Mouse (Mus musculus): Measurements from ENCODE around the gene Hils1.

Gene Hils1

DNA sequence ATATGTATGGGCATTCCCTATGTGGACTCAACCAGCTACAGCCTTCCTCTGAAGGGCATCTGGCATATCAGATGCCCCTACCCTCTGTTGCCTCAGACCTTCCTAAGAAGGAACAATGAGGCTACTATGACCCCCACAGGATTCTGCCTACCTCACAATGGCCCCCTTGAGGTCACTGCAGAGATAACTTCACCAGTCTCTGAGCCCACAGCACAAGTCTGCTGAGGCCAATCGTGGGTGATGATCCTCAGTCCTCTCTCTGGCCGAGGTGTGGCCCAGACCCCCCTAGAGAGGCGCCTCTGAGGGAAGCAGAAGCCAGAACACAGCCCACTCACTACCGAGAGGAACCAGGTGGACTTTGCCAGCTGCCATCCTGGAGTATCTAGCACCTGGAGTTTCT is at the start of gene Hils1:
Gene Hils1 (plus strand): TSS at position 175 of the 400 bp plus-strand sequence.
- no peak for DNase-seq

DNA sequence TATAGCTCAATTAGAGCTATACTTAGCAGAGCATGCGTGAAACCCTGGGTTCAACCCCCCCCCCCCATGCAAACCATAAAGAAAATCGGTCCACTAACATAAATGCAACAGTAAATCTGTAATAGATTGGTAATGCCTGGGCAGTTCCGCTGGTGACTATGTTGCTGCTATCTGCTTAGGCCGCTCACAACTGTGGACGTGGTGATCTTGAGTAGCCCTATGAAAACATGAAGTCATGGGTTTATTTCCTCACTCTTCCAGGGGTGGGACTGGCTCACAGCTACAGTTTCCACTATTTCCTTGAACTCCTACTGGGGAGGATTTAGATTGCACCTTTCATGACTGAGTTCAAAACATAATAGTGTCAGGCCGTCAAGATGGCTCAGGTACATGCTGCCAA is 49.7 kb upstream of the Hils1 start:
- no peak for DNase-seq

DNA sequence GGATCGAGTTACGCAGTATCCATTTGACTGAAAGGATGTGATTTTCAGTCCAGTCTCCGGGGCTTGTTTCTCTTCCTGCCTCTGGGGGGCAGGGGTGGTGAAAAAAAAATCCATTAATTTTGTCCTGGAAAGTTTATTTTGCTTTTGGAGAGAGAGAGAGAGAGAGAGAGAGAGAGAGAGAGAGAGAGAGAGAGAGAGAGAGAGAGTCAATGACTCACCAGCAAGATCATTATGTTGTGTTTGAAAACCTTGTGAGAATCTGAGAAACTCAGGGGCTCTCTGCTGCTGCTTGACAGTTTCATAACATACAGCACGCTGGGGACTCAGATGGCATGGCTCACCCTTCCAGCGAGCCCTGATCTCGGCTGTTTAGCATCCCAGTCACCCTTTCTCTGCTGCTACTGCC is 46.4 kb upstream of the Hils1 start:
- DNase-seq: no peak

DNA sequence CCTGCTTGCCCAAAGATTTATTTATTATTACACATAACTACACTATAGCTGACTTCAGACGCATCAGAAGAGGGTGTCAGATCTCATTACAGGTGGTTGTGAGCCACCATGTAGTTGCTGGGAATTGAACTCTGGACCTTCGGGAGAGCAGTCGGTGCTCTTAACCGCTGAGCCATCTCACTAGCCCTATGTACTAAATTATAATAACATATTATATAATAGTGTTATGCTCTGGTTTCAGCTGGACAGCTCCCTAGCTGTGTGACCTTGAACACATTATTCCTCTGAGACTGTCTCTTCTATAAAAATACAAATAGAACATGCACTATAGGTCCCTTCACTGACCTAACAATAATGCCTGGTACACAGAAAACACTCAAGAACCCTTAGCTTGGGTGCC is 42.4 kb upstream of the Hils1 start:
- no peak for DNase-seq

DNA sequence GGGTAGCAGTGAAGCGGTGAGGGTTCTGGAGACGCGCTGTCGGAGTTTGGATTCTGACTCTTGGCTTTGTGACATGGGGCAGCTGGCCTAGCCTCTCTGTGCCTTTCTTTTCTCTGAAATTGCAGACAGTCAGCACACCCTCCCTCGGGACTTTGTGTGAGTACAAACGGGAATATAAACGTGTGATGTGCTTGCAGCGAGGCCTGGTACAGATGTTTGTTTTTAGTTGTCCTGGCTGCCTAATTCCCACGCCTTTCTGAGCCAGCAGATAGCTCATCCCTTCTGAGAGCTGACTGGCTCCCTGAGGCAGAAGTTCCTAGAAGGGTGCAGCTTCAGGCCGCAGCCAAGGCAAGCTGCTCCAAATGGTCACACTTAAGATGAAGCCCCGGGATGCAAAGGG is 41.0 kb upstream of the Hils1 start:
- no peak for DNase-seq

DNA sequence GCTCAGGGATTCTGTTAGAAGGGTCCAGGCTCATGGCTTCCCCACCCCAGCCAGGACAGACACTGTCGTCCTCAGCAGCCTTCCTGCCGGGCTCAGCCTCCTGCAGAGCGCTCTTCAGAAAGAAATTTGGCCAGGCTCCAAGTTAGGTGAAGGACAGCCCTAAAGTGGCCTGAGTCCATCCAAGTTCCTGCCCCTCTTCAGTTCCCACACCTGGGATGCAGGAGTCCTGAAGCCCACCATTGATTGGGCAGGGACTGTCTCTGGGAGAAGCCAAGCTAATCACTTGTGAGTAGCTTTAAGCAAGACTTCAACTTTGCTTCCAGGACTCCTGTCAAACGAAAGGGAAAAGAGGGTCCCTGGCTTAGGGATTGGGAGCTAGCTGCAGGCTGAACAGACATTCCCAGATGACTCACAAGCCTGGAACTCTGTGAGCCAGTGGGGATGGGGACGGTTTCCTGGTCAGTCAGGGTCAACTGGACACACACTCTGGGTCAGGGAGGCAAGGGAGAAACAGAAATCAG is 39.6 kb upstream of the Hils1 start:
- no peak for DNase-seq

DNA sequence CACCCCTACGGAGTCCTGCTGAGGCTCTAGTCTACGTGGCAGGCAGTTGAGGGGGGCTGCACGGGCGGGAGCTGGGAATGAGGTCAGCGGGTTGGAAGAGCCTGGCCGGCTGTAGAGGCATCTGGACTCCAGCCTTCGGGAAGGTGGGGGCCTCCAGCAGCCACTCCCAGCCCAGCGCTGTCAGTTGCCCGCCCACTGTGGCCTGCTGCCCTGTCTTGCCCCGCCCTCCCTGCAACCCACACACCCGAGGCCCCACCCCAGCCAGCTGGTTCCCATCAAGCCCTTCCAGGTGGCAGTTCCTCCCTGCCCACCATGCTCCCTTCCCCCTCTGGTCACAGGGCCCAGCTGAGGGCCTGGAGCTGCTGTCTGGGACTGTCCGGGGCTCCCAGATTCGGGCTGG is 38.6 kb upstream of the Hils1 start:
- DNase-seq: peak; percentile 24

DNA sequence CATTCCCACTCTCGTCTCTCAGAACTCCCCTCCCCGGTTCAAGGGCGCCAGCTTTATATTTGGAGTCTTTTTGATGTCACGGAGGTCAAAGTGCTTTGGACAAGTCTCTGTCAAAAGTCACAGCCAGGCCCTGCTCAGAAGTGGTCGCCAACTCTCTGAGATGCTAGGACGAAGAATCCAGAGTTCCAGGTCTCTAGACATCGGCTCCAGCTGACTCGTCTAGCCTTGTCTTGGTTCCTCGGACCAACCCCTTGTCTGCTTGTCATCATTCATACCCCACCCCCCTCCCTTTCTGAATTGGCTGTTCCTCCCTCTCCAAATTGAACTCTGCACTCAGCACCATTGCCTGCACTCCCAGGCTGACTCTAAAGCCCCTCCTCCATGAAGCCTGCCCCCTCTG is 37.8 kb upstream of the Hils1 start:
- DNase-seq: no peak

DNA sequence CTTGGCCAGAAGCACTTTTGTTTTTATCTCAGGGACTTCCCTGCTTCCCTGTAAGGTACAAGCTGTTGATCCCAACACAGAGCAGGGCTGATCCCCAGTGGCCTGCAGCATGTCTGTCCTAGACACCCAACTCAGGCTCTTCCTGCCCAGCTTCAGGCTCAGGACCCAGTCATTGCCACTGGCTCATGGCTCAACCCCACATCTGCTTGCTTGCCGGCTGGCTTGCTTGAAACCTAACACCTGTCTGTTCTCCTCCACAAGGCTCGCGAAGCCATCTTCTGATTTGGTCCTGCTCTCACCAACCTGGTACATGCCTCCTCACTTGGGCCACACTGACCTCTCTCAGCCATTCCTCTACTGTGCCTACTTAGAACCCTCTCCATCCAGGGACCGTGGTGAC is 37.2 kb upstream of the Hils1 start:
- DNase-seq: no peak

DNA sequence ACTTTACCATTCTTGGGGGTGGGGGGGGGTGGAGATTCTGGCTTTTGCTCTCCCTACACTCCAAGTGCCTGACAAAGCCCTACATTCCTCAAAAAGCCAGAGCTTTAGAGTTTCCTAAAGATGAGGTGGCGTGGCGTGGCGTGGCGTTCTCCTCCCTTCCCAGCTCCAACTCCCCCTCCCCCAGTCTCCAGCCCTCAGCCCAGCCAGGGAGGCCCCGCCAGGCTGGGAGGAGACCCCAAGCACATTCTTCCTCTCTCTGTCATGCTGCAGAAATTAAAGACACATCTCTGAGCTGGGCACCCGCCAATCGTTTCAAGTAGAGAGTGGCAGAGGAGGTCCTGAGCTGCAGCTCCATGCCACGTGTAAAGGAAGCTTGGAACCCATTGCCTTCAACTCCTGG is 33.8 kb upstream of the Hils1 start:
- no peak for DNase-seq

DNA sequence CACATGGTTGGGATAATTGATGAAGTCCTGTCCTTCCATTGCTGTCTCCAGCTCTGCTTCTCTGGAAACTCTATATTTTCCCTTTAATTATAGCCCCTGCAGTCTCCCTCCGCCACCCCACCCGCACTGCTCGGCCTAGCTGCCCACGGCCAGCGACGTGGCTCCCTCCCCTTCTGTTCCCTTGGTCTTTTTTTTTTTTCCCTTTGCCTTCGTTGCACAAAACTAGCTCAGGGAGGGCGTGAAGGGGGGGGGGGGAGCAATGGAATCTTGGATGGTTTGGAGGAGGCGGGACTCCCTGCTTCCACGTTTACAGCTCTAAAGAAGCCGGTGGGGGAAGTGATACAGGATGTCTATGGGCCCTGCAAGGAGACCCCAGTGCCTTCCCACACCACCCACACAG is 32.9 kb upstream of the Hils1 start:
- no peak for DNase-seq

DNA sequence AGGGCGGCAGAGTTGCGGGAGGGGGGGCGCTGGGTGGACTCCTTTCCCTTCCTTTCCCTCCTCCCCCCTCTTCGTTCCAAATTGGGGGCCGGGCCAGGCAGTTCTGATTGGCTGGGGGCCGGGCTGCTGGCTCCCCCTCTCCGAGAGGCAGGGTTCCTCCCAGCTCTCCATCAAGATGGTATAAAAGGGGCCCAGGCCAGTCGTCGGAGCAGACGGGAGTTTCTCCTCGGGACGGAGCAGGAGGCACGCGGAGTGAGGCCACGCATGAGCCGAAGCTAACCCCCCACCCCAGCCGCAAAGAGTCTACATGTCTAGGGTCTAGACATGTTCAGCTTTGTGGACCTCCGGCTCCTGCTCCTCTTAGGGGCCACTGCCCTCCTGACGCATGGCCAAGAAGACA is 31.3 kb upstream of the Hils1 start, which contains the start of gene Col1a1:
Gene Col1a1 (plus strand): TSS at position 180 of the 400 bp plus-strand sequence.
- no peak for DNase-seq

DNA sequence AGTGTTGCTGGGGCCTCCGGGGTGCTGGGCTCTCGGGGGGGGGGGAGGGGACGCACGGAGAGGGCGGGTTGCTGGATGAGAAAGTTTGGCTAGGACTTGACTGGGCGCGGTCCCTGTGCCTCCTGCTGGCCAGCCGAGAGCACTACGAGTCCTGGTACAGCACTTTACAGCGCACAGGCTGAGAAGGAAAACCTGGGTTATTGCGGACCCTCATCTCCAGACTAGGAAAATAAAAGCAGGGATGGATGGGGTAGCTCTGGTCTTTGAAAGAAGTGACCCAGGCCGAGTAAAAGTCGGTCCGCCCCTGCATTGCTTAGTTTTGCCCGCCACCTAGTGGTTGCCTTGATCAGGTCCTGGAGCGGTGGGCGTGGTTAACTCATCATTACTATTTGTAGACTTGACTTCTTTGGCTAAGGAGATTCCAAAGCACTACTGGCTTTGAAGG is 30.5 kb upstream of the Hils1 start:
- DNase-seq: peak; percentile 92

DNA sequence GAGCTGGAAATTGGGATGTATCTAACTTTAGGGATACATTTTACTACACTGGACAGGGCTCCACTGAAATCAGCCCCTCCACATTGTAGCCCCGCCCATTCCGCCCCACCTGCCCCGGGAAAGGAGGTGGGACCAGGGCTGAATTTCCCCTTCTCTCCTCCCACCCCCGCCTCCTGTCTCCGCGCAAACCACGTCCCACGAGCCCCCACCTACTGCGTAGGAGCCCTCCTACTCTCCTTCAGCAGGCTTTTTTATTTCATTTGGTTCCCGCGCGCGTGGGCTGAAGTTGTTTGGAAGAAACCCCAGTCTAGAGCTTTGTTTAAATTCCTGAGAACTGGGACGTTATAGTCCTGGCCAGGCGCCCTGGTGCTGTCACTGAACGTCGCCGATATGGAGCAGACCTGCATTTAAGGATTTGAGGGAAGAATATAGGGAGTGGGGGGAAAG is 30.0 kb upstream of the Hils1 start:
- peak; percentile 63 for DNase-seq

DNA sequence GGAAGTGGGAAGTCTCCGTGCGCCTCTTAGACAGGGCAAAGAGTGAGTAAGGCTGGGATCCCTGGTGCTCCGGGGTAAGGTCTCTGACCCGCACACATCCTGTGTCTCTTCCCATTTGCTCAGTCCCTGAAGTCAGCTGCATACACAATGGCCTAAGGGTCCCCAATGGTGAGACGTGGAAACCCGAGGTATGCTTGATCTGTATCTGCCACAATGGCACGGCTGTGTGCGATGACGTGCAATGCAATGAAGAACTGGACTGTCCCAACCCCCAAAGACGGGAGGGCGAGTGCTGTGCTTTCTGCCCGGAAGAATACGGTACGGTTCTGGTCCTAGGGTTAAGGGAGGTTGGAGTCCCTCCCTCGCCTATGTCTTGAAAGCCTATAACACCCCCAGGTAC is 29.6 kb upstream of the Hils1 start:
- no peak for DNase-seq

DNA sequence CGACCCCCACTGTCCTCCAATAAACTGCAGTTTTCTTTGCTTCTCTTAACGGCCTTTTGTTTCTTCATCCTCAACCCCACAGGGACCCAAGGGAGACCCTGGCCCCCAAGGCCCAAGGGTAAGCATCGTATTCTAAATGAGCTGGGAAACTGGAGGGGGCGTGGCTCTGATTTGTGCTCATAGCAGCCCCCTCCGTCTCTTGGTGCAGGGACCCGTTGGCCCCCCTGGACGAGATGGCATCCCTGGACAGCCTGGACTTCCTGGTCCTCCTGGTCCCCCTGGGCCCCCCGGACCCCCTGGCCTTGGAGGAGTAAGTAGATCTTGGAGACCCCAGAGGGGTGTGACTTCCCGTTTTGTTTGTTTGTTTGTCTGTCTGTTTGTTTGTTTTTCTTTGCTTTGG is 29.1 kb upstream of the Hils1 start:
- DNase-seq: no peak

DNA sequence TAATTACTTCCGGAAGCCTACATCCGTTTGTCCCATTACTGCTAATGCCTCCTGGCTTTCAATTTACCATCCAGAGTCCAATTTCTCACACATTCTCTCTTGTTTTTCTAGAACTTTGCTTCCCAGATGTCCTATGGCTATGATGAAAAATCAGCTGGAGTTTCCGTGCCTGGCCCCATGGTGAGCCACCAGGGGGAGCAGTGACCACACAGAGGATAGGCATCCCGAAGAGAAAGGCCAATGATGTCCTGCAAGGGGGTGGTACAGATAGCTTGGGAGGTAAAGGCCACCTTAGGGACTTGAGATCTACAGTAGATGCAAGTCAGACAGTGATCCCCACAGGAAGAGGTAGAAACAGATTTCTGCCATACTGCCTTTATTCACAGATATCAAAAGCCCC is 28.1 kb upstream of the Hils1 start:
- DNase-seq: peak; percentile 83

DNA sequence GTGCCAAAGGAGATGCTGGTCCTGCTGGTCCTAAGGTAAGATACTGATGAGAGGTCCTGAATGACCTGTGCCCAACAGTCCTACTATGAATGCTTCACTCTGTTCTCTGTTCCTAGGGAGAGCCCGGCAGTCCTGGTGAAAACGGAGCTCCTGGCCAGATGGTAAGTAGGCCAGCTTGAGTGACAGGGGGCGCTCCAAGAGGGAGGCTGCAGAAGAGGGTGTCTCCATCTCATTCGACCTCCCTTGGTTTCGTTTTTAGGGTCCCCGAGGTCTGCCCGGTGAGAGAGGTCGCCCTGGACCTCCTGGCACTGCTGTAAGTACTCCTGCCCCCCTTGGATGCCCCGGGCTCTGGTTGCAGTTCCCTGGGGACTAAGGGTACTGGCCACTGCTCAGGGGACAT is 26.3 kb upstream of the Hils1 start:
- no peak for DNase-seq

DNA sequence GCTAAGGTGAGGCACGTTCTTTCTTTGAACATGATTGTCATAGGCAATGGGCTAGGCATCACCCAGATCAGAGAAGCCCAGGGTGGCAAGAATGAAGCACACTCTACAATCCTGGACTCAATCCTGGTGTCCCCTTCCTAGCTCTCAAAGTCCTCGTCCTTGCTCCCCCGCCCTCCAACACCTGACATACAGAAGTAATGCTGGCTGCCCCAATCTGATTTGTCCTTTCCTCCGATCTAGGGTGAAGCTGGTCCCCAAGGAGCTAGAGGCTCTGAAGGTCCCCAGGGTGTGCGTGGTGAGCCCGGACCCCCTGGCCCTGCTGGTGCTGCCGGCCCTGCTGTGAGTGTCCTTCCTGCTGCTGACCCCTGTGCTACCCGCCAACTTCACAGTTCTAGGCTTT is 25.6 kb upstream of the Hils1 start:
- no peak for DNase-seq

DNA sequence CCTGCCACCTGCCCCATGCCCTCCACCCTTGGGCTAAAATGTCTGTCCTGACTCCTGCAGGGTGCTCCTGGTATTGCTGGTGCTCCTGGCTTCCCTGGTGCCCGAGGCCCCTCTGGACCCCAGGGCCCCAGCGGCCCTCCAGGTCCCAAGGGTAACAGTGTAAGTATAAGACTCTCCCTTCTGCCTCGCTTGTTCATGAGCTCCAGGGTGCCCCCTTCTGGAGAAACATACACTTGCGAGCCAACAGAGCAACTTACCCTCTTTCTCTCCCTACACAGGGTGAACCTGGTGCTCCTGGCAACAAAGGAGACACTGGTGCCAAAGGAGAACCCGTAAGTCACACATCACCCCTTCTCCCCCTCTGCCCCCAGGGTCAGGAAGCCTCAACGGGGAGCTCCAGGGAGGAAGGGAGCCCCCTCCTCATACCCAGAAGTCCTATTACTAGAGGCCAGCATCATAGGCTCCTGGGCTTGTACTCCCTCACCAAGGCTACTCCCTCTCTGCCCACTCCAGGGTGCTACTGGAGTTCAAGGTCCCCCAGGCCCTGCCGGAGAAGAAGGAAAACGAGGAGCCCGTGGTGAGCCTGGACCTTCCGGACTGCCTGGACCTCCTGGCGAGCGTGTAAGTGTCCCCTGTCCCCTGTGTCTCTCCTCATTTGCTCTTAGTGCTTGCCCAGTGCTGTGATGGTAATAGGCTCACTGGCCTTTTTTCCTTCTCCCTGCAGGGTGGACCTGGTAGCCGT is 24.9 kb upstream of the Hils1 start:
- peak; percentile 36 for DNase-seq

DNA sequence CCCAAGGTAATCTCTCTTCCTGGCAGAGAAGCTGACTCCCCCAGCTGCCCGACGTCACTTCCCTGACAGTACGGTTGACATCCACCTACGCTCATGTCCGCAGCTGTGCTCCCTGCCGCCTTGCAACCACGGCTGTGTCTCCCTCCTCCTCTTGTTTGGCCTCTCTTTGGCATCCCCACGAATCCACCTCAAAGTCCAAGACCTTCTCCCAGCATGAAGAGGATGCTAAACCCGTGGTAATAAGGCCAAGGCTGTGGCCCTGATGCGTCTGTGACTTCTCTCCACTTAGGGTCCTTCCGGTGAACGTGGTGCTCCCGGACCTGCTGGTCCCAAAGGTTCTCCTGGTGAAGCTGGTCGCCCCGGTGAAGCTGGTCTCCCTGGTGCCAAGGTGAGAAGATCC is 24.3 kb upstream of the Hils1 start:
- DNase-seq: no peak

DNA sequence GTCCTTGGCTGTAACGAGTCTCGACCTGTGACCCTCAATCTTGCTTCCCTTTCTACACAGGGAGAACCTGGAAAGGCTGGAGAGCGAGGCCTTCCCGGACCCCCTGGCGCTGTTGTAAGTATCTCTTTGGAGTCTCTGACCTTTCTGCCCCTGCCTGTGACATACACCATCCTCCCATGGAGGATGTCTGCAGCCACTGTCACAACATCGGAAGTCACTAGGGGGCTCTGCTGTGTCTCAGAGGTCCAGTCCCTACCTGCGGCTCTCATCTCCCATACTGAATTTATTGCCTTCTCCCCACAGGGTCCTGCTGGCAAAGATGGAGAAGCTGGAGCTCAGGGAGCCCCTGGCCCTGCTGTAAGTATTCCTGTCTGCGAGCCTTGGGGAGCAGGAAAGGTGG is 23.1 kb upstream of the Hils1 start:
- DNase-seq: no peak

DNA sequence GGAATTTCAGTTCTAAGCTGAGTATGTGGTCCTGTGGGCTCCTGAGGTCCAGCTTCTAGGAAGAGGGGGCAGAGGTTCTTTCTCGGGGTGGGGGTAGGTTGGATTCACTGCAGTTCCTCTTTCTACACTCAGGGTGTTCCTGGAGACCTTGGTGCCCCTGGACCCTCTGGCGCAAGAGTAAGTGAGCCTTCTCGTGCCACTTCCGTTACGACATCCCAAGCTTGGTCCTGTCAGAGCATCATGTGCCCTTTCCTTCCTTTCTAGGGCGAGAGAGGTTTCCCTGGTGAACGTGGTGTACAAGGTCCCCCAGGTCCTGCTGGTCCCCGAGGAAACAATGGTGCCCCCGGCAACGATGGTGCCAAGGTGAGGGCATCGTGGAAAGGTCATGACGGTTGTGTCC is 22.2 kb upstream of the Hils1 start:
- DNase-seq: no peak

DNA sequence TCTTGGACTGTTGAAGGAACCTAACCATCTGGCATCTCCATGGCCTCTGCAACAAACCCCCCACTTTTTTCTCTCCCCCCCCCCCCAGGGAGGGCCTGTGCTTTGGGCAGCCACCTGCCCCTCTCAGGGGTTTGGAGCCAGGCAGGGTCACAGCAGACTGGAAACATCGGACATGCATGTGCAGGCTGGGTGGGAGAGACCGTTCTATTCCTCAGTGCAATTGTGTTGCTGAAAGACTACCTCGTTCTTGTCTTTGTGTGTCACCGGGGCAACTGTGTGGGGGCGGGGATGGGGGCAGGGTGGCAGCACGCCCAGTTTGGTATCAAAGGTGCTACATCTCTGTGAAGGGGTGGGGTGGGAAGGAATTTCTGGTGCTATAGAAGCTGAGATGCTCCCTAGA is 15.2 kb upstream of the Hils1 start:
- DNase-seq: no peak

DNA sequence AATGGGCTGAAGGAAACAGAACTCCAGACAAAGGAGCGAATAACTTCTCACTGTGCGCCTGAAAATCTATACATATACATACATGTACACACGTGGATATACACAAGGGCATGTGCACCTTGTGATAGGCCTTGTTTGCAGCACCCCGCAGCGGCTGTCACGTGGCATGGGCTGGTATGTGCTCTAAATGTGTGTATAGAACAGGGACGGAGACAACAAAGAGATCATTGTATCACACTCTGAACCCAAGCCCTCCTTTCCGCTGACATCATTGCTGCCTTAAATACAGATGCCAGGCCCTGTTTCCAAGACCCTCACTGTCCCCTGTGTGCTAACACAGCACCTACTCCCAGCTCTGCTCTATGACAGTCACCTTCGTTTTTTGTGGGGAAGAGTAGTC is 12.3 kb upstream of the Hils1 start:
- no peak for DNase-seq

Measured in right cerebral cortex, postnatal 4 days (tissue).